Mouse (Mus musculus): ENCODE results near the gene Ttc33.

DNA sequence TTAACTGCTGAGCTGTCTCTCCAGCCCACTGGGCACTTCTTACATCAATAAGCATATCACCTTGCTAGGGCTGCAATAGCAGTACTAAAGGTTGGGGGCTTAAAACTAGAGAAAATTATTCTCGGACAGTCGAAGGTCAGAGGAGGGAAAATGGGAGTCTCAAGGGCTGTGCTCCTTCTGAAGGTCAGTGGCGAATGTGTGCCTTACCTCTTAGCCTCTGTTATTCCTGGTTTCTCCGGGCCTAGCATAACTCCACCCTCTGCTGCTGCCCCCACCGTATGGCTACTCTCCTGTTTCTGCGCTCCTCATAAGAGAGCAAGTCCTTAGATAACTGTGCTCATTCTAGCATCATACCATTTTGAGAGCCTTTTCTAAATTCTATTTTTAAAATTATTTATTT lies 33.2 kb upstream of the Ttc33 start:
- TF ChIP-seq GATA1 (IDR thresholded peaks at IDR 0.05; ENCODE audit: low read length): no peak
- no peak for TF ChIP-seq TAL1 (IDR thresholded peaks at IDR 0.05; ENCODE audit: low read length)
